Mouse (Mus musculus) heart, embryonic 12.5 days (tissue): Measurements from ENCODE around the gene Cyp4a10. TPM values are rescaled to one million over a fixed set of nuclear protein-coding genes. Genes with fewer than 3 reads are reported as not detected.
"Not testable (repeated sequence)": the region's sequence is repeated elsewhere in the genome, so short reads cannot be mapped to it uniquely, and the experiment has no call there.

ENCODE experiments used
- ATAC-seq: fragments of 200-750 bp; cut with Nextera tagmentation; 2 replicates; pipeline ENCODE4 v1.8.0; 2017; ENCODE audit warnings: moderate TSS enrichment, moderate library complexity; ENCODE audit not compliant: insufficient number of reproducible peaks, low FRiP score
- H3K27ac ChIP-seq: fragments of 300-500 bp; sonication (generic); 2 replicates; pipeline ENCODE4 v1.5.1; 2016; ENCODE audit warnings: mild to moderate bottlenecking, moderate library complexity; ENCODE audit not compliant: poor library complexity, severe bottlenecking
- H3K27me3 ChIP-seq: fragments of 300-500 bp; sonication (generic); replicated peaks from 2 replicates; pipeline ENCODE4 v1.6.1; 2016; ENCODE audit warnings: mild to moderate bottlenecking, moderate library complexity
- H3K36me3 ChIP-seq: fragments of 300-500 bp; sonication (generic); 2 replicates; pipeline ENCODE4 v1.6.1; 2016; ENCODE audit warnings: mild to moderate bottlenecking, moderate library complexity
- H3K4me1 ChIP-seq: fragments of 300-500 bp; sonication (generic); replicated peaks from 2 replicates; pipeline ENCODE4 v1.6.1; 2016; ENCODE audit warnings: mild to moderate bottlenecking
- H3K4me2 ChIP-seq: fragments of 300-500 bp; sonication (generic); 2 replicates; pipeline ENCODE4 v1.6.1; 2016; ENCODE audit warnings: mild to moderate bottlenecking, moderate library complexity
- H3K4me3 ChIP-seq: fragments of 300-500 bp; sonication (generic); 2 replicates; pipeline ENCODE4 v1.5.1; 2016; ENCODE audit warnings: mild to moderate bottlenecking
- H3K9ac ChIP-seq: fragments of 300-500 bp; sonication (generic); 2 replicates; pipeline ENCODE4 v1.6.1; 2016; ENCODE audit warnings: mild to moderate bottlenecking, moderate library complexity
- H3K9me3 ChIP-seq: fragments of 300-500 bp; sonication (generic); replicated peaks from 2 replicates; pipeline ENCODE4 v1.6.1; 2016; ENCODE audit warnings: mild to moderate bottlenecking, moderate library complexity
- WGBS: fragments of 180-500 bp; shearing (Covaris S2); methylation state at CpG from one replicate; pipeline ENCODE4 v1.1.7; 2016; 5-methylcytosine and 5-hydroxymethylcytosine counted together
- polyA plus RNA-seq: library from polyadenylated mRNA; unstranded; fragments of >200 nt; fragmentation: Nextera tagmentation; extraction: Ambion mirVana; gene quantifications from 2 replicates; pipeline ENCODE4 v1.2.1, GENCODE M21; 2016

Cyp4a10 gene
- polyA plus RNA-seq, 1 experiment from 2014 or later = not detected

- no peak overlapping the region for H3K4me2 ChIP-seq
- H3K9me3 ChIP-seq = peaks cover 4% of the 10 kb centered on the region; the same call in 1 of the 2 replicates
- 70% methylated on average over 3 of the region's 3 CpGs for WGBS
- H3K9ac ChIP-seq = no peak overlapping the region
- no peak overlapping the region for H3K4me3 ChIP-seq
- no peak overlapping the region for H3K27ac ChIP-seq
- H3K4me1 ChIP-seq = no peaks in the 10 kb centered on the region
- H3K27me3 ChIP-seq = no peaks in the 10 kb centered on the region
- no peaks in the 10 kb centered on the region for H3K36me3 ChIP-seq
- no peak for ATAC-seq
Measured at GRCm38 (mm10) chr4:115552726-115553125, 34.7 kb downstream of the Cyp4a10 start.

GRCm38 (mm10) chr4:115555513-115555912 lies 37.4 kb downstream of the Cyp4a10 start:
- no peak overlapping the region for H3K9ac ChIP-seq
- H3K27ac ChIP-seq = no peak overlapping the region
- H3K4me2 ChIP-seq = no peak overlapping the region
- ATAC-seq = no peak
- peaks cover 4% of the 10 kb centered on the region; the same call in 1 of the 2 replicates for H3K9me3 ChIP-seq
- no peaks in the 10 kb centered on the region for H3K4me1 ChIP-seq
- no peaks in the 10 kb centered on the region for H3K36me3 ChIP-seq
- no peaks in the 10 kb centered on the region for H3K27me3 ChIP-seq
- 71% methylated on average over 2 of the region's 2 CpGs for WGBS
- no peak overlapping the region for H3K4me3 ChIP-seq

- no peaks in the 10 kb centered on the region for H3K36me3 ChIP-seq
- peaks cover 2% of the 10 kb centered on the region; the same call in 1 of the 2 replicates for H3K9me3 ChIP-seq
- H3K4me1 ChIP-seq = no peaks in the 10 kb centered on the region
- no peak overlapping the region for H3K27ac ChIP-seq
- ATAC-seq = no peak
- H3K27me3 ChIP-seq = no peaks in the 10 kb centered on the region
- no peak overlapping the region for H3K4me3 ChIP-seq
- H3K9ac ChIP-seq = no peak overlapping the region
- 60% methylated on average over 4 of the region's 4 CpGs for WGBS
- no peak overlapping the region for H3K4me2 ChIP-seq
Measured at GRCm38 (mm10) chr4:115557861-115558561, 39.9 kb downstream of the Cyp4a10 start.

GRCm38 (mm10) chr4:115561236-115561635 lies 43.2 kb downstream of the Cyp4a10 start:
- H3K4me1 ChIP-seq, H3K9me3 ChIP-seq, H3K9ac ChIP-seq, H3K27me3 ChIP-seq, H3K27ac ChIP-seq, ATAC-seq, H3K4me3 ChIP-seq, H3K36me3 ChIP-seq, H3K4me2 ChIP-seq: not testable (repeated sequence)
- WGBS = 66% methylated on average over 5 of the region's 5 CpGs

DNA sequence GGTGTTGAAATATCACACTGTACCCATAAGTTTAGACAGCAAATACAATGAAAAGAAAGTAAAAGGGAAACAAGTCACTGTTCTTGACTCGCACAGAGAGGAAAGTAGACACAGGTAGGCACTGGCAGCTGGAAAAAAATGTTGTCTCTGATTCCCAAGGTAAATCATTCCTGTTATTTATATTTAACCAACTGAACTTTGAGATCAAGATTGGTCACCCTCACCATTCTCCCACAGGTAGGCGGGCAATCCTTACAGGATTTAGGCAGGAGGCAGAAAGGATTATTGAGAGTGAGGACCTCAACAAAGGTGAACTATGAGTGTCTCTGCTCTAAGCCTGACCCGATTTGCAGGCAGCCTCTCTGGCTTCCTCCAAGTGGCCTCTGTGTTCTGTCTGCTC lies 45.3 kb downstream of the Cyp4a10 start, which contains the start of gene Cyp4a31:
Gene Cyp4a31, plus strand, starts transcription at position 249 of the 400 bp plus-strand sequence.
- no peaks in the 10 kb centered on the region for H3K27me3 ChIP-seq
- H3K36me3 ChIP-seq = no peaks in the 10 kb centered on the region
- no peaks in the 10 kb centered on the region for H3K4me1 ChIP-seq
- H3K9ac ChIP-seq = no peak within 1 kb of the TSS
- ATAC-seq = no peak
- H3K9me3 ChIP-seq = no peaks in the 10 kb centered on the region; the same call in 1 of the 2 replicates
- 69% methylated on average over 3 of the region's 3 CpGs for WGBS
- H3K27ac ChIP-seq = no peak within 1 kb of the TSS
- H3K4me3 ChIP-seq = no peak within 1 kb of the TSS
- H3K4me2 ChIP-seq = no peak within 1 kb of the TSS

GRCm38 (mm10) chr4:115564469-115565225 lies 46.6 kb downstream of the Cyp4a10 start:
- not testable (repeated sequence) for H3K4me2 ChIP-seq, H3K9me3 ChIP-seq, H3K4me1 ChIP-seq, H3K27me3 ChIP-seq, H3K36me3 ChIP-seq, H3K27ac ChIP-seq, H3K4me3 ChIP-seq, H3K9ac ChIP-seq, ATAC-seq
- WGBS = 60% methylated on average over 6 of the region's 6 CpGs

DNA sequence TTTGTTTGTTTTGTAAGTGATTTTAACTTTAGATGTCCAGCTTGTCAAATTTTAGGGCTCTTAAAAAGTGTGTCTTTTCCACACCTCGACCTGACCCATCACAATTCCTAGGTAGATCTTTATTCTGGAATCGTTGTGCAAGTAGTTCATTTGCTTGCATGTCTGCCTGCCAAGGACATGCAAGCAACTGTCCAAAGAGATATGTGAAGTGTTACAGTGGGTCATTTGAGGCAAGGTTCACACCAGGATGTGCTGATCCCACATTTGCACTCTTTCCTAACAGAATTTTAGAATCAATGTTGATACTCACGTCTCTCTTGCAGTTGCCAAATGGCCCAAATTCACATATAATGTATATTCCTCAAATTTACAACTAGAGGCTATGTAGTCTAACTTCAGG lies 57.2 kb downstream of the Cyp4a10 start:
- Histone ChIP-seq H3K27me3 (no peaks in the 10 kb centered on the region), H3K4me1 (no peaks in the 10 kb centered on the region), H3K4me3 (no peak overlapping the region), H3K9ac (no peak overlapping the region), H3K27ac (no peak overlapping the region), H3K4me2 (no peak overlapping the region), H3K36me3 (no peaks in the 10 kb centered on the region), H3K9me3 (no peaks in the 10 kb centered on the region)
- ATAC-seq = no peak
- WGBS = 72% methylated on average over 3 of the region's 3 CpGs

DNA sequence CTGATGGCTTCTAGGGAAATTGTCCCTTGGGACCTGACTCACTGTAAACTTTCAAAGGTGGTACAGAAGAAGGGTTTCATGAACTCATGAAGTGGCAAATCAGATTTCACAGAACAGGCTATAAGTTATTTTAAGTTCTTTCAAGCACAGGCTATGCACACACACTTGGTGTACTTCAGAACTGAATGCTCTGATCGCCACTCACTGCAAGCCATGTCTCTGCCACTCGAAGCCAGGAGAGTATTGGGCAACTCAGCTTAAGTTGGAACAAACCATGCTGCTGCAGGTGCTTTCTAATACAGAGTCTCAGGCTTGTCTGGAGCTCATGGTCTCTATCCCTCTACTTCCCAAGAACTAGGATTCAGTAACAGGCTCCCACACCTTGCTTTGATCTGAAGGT lies 57.7 kb downstream of the Cyp4a10 start:
- Histone ChIP-seq H3K27ac (no peak overlapping the region), H3K27me3 (no peaks in the 10 kb centered on the region), H3K36me3 (no peaks in the 10 kb centered on the region), H3K9me3 (no peaks in the 10 kb centered on the region), H3K9ac (no peak overlapping the region), H3K4me2 (no peak overlapping the region), H3K4me1 (no peaks in the 10 kb centered on the region), H3K4me3 (no peak overlapping the region)
- 73% methylated on average over 2 of the region's 2 CpGs for WGBS
- ATAC-seq = no peak

DNA sequence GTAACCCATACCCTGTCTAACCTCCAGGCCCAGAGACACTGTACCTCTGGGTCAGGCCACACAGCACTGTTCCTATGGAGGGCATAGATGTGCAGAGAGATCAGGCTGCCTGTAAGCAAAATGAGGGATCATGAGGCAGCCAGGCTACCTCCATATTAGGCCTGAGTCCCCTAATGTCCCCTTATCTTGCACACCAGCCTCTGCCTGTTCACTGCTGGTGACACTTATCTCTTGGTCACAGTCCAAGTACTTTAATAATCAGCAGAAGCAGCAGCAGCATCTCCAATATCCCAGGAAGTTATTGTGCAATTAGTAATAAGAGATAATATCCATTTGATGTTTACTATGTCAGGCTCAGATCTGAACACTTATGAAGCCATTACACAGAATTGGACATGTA lies 65.0 kb downstream of the Cyp4a10 start:
- Histone ChIP-seq H3K36me3 (no peaks in the 10 kb centered on the region), H3K4me2 (no peak overlapping the region), H3K27ac (no peak overlapping the region), H3K27me3 (no peaks in the 10 kb centered on the region), H3K9ac (no peak overlapping the region), H3K4me1 (no peaks in the 10 kb centered on the region), H3K4me3 (no peak overlapping the region), H3K9me3 (no peaks in the 10 kb centered on the region)
- peak; percentile 81 for ATAC-seq
